Mouse (Mus musculus): ENCODE results near the gene Hspbp1. TPM values are rescaled to one million over a fixed set of nuclear protein-coding genes. Genes with fewer than 3 reads are reported as not detected.

The Hspbp1 gene
- polyA plus RNA-seq, 1 experiment from 2014 or later, result 110 TPM

DNA sequence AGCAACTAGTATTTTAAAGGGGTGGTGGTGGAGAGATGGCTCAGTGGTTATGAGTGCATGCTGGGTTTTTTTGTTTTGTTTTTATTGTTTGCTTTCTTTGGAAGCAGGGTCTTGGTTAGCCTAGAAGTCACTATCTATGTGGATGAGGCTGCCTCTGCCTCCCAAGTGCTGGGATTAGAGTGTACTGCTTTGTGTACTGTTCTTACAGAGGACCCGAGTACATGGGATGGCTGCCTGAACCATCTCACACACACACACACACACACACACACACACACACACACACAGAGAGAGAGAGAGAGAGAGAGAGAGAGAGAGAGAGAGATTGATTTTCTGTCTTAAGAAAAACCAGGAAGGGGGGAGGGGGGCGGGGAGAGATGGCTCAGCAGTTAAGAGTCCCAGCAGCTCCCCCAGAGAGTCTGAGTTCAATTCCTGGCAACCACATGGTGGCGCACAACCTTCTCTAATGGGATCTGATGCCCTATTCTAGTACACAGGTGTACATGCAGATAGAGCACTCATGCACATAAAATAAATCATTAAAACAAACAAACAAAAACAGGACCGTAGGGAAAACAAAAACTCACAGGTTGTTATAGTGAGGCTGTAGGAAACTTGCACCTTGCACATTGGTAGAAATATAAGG, 61.2 kb downstream of the Hspbp1 start:
- no peak overlapping the region for H3K4me3 ChIP-seq
- no peaks in the 10 kb centered on the region for H3K27me3 ChIP-seq
- ATAC-seq (ENCODE audit: low FRiP score), result peak; percentile 75; the same call in 1 of the 2 replicates
- H3K4me1 ChIP-seq, result no peaks in the 10 kb centered on the region
- H3K4me2 ChIP-seq (replicated peaks), result no peak overlapping the region
- no peaks in the 10 kb centered on the region for H3K9me3 ChIP-seq (replicated peaks)
- H3K27ac ChIP-seq, result no peak overlapping the region
- no peak overlapping the region for H3K9ac ChIP-seq
- WGBS, result 34% methylated on average over 4 of the region's 4 CpGs
- H3K36me3 ChIP-seq, result peaks cover 5% of the 10 kb centered on the region

DNA sequence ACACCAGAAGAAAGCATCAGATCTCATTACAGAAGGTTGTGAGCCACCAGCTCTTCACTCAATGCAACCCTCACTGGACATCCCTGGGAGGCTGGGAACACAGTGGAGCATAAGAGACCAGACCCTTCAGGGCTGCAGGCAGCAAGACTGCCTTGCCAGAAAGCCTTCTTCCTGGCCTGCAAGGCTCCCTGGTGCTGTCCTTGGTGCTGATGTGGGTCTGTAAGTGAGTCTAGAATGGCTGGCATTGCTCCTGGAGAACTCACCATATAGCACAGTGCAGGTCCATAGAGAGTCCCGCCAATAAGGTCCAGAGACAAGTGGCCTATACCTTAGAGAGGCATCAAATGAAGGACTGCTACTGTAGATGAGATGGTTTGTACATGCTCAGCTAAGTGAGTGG, 64.9 kb downstream of the Hspbp1 start:
- WGBS, result 22% methylated on average over 1 of the region's 1 CpGs
- ATAC-seq (ENCODE audit: low FRiP score), result no peak
- Histone ChIP-seq H3K4me2 (replicated peaks) (no peak overlapping the region), H3K9ac (no peak overlapping the region), H3K4me1 (no peaks in the 10 kb centered on the region), H3K27ac (no peak overlapping the region), H3K4me3 (no peak overlapping the region), H3K27me3 (no peaks in the 10 kb centered on the region), H3K9me3 (replicated peaks) (no peaks in the 10 kb centered on the region), H3K36me3 (no peaks in the 10 kb centered on the region)

DNA sequence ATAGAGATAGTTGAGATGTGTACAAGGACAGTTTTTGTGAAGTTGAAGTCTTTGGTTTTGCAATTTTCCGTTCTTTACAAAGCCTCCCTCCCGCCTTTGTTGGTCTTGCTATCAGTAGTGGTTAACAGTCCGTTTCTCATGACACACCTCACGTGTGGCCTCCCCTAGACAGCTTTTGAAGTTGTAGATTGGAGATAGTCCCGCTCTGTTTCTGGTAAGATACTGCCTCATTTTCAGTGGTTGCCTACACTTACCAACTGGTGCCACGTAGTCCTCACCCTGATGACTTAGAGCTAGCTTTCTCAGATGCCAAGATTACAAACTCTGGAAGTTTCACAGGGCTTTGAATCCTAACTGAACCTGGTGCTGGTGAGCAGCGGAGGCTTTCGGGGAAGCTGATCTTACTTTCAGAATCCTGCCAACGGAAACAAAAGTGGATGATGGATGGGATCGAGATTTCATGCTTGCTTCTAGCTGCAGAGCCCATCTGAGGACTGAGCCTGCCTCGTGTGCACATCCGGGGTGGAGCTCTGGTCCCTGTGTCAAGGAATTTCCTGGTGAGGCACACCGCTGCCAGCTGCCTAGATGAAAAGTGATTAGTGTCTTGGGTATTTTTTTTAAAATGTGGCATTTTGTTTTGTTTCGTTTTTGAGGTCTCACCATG, 71.0 kb downstream of the Hspbp1 start:
- Histone ChIP-seq H3K4me3 (no peak overlapping the region), H3K4me1 (no peaks in the 10 kb centered on the region), H3K9ac (no peak overlapping the region), H3K27me3 (no peaks in the 10 kb centered on the region), H3K27ac (no peak overlapping the region), H3K4me2 (replicated peaks) (no peak overlapping the region), H3K36me3 (no peaks in the 10 kb centered on the region), H3K9me3 (replicated peaks) (no peaks in the 10 kb centered on the region)
- 63% methylated on average over 14 of the region's 14 CpGs for WGBS
- no peak for ATAC-seq (ENCODE audit: low FRiP score)

DNA sequence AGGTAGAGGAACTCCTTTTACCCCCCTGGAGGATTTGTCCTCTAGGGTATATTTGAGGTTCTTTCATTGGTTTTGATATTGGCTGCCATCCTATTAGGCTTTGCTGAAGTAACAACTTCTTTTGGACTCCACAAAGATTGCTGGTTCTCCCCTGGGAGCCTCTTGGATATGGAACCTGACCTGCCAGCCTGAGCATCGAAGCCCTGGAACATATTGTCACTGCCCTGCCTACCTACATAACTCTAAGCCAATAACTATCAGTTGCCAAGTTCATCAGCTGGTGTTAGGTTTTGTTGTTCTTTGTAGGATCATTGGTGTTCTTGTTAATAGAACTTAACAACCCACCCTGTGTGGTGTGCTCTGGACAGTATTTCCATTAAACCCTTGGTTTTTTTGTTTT, 71.9 kb downstream of the Hspbp1 start:
- H3K36me3 ChIP-seq, result no peaks in the 10 kb centered on the region
- ATAC-seq (ENCODE audit: low FRiP score), result no peak
- H3K9ac ChIP-seq, result no peak overlapping the region
- H3K27ac ChIP-seq, result no peak overlapping the region
- no peak overlapping the region for H3K4me3 ChIP-seq
- 73% methylated on average over 1 of the region's 1 CpGs for WGBS
- H3K4me1 ChIP-seq, result no peaks in the 10 kb centered on the region
- H3K4me2 ChIP-seq (replicated peaks), result no peak overlapping the region
- H3K27me3 ChIP-seq, result no peaks in the 10 kb centered on the region
- H3K9me3 ChIP-seq (replicated peaks), result no peaks in the 10 kb centered on the region

DNA sequence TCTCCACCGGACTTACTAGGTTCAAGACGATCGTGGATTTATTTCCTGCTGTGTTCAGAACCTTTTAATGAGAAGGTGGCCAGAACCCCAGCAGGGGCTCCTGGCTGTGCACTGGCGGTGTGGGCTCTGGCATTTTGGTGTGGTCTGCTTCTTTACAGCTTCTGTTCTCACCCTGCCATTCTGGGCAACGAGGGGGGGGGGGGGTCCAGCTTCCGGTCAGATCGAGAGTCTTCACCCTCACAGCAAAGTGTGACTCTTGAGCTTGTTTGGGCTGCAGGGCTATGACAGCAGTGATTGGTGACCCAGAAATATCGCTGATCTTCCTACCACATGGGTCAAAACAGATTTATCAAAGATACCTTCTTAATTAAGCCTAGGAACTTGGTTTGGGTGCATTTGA, 72.5 kb downstream of the Hspbp1 start:
- Histone ChIP-seq H3K27ac (no peak overlapping the region), H3K36me3 (no peaks in the 10 kb centered on the region), H3K9ac (no peak overlapping the region), H3K9me3 (replicated peaks) (no peaks in the 10 kb centered on the region), H3K27me3 (no peaks in the 10 kb centered on the region), H3K4me1 (no peaks in the 10 kb centered on the region), H3K4me3 (no peak overlapping the region), H3K4me2 (replicated peaks) (no peak overlapping the region)
- WGBS, result 61% methylated on average over 8 of the region's 8 CpGs
- ATAC-seq (ENCODE audit: low FRiP score), result no peak

DNA sequence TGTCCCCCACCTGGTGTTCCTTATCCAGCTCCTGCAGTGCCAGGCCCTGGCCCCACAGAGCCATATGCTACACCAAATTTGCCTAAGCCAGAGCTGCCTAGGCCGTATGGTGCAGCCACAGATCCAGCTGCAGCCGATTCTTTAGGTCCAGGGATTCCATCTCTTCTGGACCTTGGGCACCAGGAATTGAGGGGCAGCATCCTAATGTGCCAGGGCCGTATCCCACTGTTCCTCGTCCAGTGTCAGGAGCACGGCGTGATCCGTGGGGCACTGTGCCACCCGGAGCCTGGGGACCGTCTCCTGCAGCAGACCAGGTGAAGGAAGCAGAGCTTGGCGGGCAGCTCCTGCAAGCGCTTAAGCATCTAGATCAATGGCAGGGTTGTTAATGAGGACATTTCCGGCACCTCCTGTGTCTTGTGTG, 72.9 kb downstream of the Hspbp1 start:
- 0 out of 2 replicates have a peak overlapping the region, but pooled peaks have one; percentile 19 for H3K9ac ChIP-seq
- 84% methylated on average over 12 of the region's 12 CpGs for WGBS
- no peak overlapping the region for H3K27ac ChIP-seq
- H3K4me3 ChIP-seq, result no peak overlapping the region
- no peaks in the 10 kb centered on the region for H3K4me1 ChIP-seq
- ATAC-seq (ENCODE audit: low FRiP score), result no peak
- H3K9me3 ChIP-seq (replicated peaks), result no peaks in the 10 kb centered on the region
- H3K4me2 ChIP-seq (replicated peaks), result no peak overlapping the region
- no peaks in the 10 kb centered on the region for H3K36me3 ChIP-seq
- H3K27me3 ChIP-seq, result no peaks in the 10 kb centered on the region

DNA sequence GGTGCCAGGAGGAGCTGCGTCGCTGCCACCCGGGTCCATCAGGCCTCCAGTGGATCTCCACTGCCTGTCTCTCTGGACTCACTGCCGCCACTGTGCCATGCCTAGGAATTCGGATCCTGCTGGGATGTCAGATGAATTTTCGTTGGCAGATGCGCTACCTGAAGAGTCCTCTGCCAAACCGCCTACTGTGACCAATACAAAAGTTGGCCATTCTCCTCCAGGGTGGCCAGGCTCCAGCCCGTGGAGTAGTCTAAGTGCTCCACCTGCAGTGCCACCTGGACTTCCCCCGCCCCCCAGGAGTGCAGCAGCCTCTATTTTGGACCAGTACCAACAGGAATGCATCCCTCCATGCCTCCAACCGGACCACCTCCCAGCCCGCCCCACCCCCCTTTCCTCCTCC, 73.4 kb downstream of the Hspbp1 start:
- Histone ChIP-seq H3K4me1 (no peaks in the 10 kb centered on the region), H3K4me3 (no peak overlapping the region), H3K27me3 (no peaks in the 10 kb centered on the region), H3K9ac (no peak overlapping the region), H3K9me3 (replicated peaks) (no peaks in the 10 kb centered on the region), H3K36me3 (no peaks in the 10 kb centered on the region), H3K27ac (no peak overlapping the region), H3K4me2 (replicated peaks) (no peak overlapping the region)
- no peak for ATAC-seq (ENCODE audit: low FRiP score)
- 83% methylated on average over 12 of the region's 12 CpGs for WGBS

Other genes with a start within 250 kb of the Hspbp1 start
- 29.2 and 30.1 TPM in 2 replicates for gene Rdh13, start 239.4 kb downstream of the Hspbp1 start, polyA plus RNA-seq (2016; fragmentation: Nextera tagmentation; extraction: Ambion mirVana)
- gene Eps8l1, start 224.4 kb downstream of the Hspbp1 start, polyA plus RNA-seq (2016; fragmentation: Nextera tagmentation; extraction: Ambion mirVana), result 7.1 and 8.6 TPM in 2 replicates
- 65.8 and 72.0 TPM in 2 replicates for gene Ppp1r12c, start 183.4 kb downstream of the Hspbp1 start, polyA plus RNA-seq (2016; fragmentation: Nextera tagmentation; extraction: Ambion mirVana)
- gene Tnnt1, start 168.7 kb downstream of the Hspbp1 start, polyA plus RNA-seq (2016; fragmentation: Nextera tagmentation; extraction: Ambion mirVana), result 19.2 and 72.4 TPM in 2 replicates
- gene Tnni3, start 160.8 kb downstream of the Hspbp1 start, polyA plus RNA-seq (2016; fragmentation: Nextera tagmentation; extraction: Ambion mirVana), result 2.2 and 3.1 TPM in 2 replicates
- 2.5 and 3.6 TPM in 2 replicates for gene Dnaaf3, start 152.6 kb downstream of the Hspbp1 start, polyA plus RNA-seq (2016; fragmentation: Nextera tagmentation; extraction: Ambion mirVana)
- gene Syt5, start 137.5 kb downstream of the Hspbp1 start, polyA plus RNA-seq (2016; fragmentation: Nextera tagmentation; extraction: Ambion mirVana), result 32.9 and 33.2 TPM in 2 replicates
- gene Ptprh, start 81.0 kb downstream of the Hspbp1 start, polyA plus RNA-seq (2016; fragmentation: Nextera tagmentation; extraction: Ambion mirVana), result 0.13 and 0.40 TPM in 2 replicates
- 3.2 and 3.5 TPM in 2 replicates for gene Tmem86b, start 53.6 kb downstream of the Hspbp1 start, polyA plus RNA-seq (2016; fragmentation: Nextera tagmentation; extraction: Ambion mirVana)
- 15.0 and 17.1 TPM in 2 replicates for gene Ppp6r1, start 26.0 kb downstream of the Hspbp1 start, polyA plus RNA-seq (2016; fragmentation: Nextera tagmentation; extraction: Ambion mirVana)
- 5.8 and 5.9 TPM in 2 replicates for gene Brsk1, start 5.5 kb upstream of the Hspbp1 start, polyA plus RNA-seq (2016; fragmentation: Nextera tagmentation; extraction: Ambion mirVana)
- gene Tmem150b, start 40.2 kb upstream of the Hspbp1 start, polyA plus RNA-seq (2016; fragmentation: Nextera tagmentation; extraction: Ambion mirVana), result 0.26 and 0.48 TPM in 2 replicates
- 87.5 and 91.5 TPM in 2 replicates for gene Kmt5c, start 55.0 kb upstream of the Hspbp1 start, polyA plus RNA-seq (2016; fragmentation: Nextera tagmentation; extraction: Ambion mirVana)
- 37.6 and 39.8 TPM in 2 replicates for gene Cox6b2, start 68.0 kb upstream of the Hspbp1 start, polyA plus RNA-seq (2016; fragmentation: Nextera tagmentation; extraction: Ambion mirVana)
- not detected in 2 replicates for gene Fam71e2, start 86.2 kb upstream of the Hspbp1 start, polyA plus RNA-seq (2016; fragmentation: Nextera tagmentation; extraction: Ambion mirVana)
- gene Il11, start 97.8 kb upstream of the Hspbp1 start, polyA plus RNA-seq (2016; fragmentation: Nextera tagmentation; extraction: Ambion mirVana), result 0.34 TPM in 1 of 2 replicates, not detected in the other
- not detected in 2 replicates for gene Tmem190, start 97.9 kb upstream of the Hspbp1 start, polyA plus RNA-seq (2016; fragmentation: Nextera tagmentation; extraction: Ambion mirVana)
- 2.9 and 4.0 TPM in 2 replicates for gene Tmem238, start 104.6 kb upstream of the Hspbp1 start, polyA plus RNA-seq (2016; fragmentation: Nextera tagmentation; extraction: Ambion mirVana)
- 290 and 306 TPM in 2 replicates for gene Rpl28, start 107.8 kb upstream of the Hspbp1 start, polyA plus RNA-seq (2016; fragmentation: Nextera tagmentation; extraction: Ambion mirVana)
- 331 and 348 TPM in 2 replicates for gene Ube2s, start 127.5 kb upstream of the Hspbp1 start, polyA plus RNA-seq (2016; fragmentation: Nextera tagmentation; extraction: Ambion mirVana)
- gene Shisa7, start 159.6 kb upstream of the Hspbp1 start, polyA plus RNA-seq (2016; fragmentation: Nextera tagmentation; extraction: Ambion mirVana), result 5.3 and 6.7 TPM in 2 replicates
- gene Isoc2b, start 185.2 kb upstream of the Hspbp1 start, polyA plus RNA-seq (2016; fragmentation: Nextera tagmentation; extraction: Ambion mirVana), result 5.1 and 7.0 TPM in 2 replicates
- gene Isoc2a, start 192.1 kb upstream of the Hspbp1 start, polyA plus RNA-seq (2016; fragmentation: Nextera tagmentation; extraction: Ambion mirVana), result 0.88 and 1.2 TPM in 2 replicates
- gene Gm36210, start 221.4 kb upstream of the Hspbp1 start, polyA plus RNA-seq (2016; fragmentation: Nextera tagmentation; extraction: Ambion mirVana), result not detected in 2 replicates
- gene Zfp628, start 230.1 kb upstream of the Hspbp1 start, polyA plus RNA-seq (2016; fragmentation: Nextera tagmentation; extraction: Ambion mirVana), result 4.3 and 4.8 TPM in 2 replicates
- 12.3 and 14.3 TPM in 2 replicates for gene Nat14, start 237.0 kb upstream of the Hspbp1 start, polyA plus RNA-seq (2016; fragmentation: Nextera tagmentation; extraction: Ambion mirVana)
- 1.6 and 2.2 TPM in 2 replicates for gene Ssc5d, start 240.7 kb upstream of the Hspbp1 start, polyA plus RNA-seq (2016; fragmentation: Nextera tagmentation; extraction: Ambion mirVana)

Data from hindbrain, embryonic 12.5 days (tissue).